Mouse (Mus musculus): ENCODE measurements around the gene 1700010B08Rik. TPM values are rescaled to one million over a fixed set of nuclear protein-coding genes. Genes with fewer than 3 reads are reported as not detected.

The 1700010B08Rik gene
- total RNA-seq, 1 experiment from 2014 or later, result not detected

DNA sequence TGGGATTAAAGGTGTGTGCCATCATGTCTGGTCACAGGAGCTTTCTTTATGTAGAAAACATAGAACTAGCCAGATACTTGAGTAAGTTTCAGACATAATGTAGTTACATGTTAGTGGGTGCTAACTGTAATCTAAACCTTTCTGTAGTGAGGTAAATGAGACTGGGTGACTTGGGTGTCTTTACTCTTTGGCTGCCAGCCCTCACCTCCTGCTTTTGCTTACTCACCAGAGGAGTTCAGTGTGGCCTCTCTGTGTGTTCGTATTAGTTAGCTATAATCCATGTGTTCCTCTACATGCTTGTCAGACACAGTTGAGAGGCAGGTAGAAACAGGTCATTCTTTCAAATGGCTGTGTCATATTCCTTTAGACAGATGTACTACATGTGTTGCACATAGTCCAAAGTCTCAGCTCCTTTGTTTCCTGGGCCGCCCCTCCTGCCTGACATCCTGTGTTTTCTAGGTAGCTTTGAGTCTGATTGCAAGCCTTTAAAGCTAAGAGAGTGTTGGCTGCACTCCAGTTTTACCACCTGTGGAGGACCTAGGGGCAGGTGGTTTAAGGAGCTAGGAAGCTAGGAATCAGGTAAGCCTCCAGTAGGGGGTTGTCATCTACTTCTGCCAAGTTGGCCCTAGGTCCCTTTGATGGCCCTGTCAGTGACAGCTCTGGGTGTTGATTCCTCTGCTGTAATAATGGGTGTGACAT is 29.9 kb downstream of the 1700010B08Rik start:
- ATAC-seq (replicated peaks in 1 of 2; ENCODE audit: insufficient read depth in 1 of 2, low FRiP score in 2 of 2, low TSS enrichment in 1 of 2, low read depth in 1 of 2, poor library complexity in 2 of 2, severe bottlenecking in 2 of 2), result no peak

DNA sequence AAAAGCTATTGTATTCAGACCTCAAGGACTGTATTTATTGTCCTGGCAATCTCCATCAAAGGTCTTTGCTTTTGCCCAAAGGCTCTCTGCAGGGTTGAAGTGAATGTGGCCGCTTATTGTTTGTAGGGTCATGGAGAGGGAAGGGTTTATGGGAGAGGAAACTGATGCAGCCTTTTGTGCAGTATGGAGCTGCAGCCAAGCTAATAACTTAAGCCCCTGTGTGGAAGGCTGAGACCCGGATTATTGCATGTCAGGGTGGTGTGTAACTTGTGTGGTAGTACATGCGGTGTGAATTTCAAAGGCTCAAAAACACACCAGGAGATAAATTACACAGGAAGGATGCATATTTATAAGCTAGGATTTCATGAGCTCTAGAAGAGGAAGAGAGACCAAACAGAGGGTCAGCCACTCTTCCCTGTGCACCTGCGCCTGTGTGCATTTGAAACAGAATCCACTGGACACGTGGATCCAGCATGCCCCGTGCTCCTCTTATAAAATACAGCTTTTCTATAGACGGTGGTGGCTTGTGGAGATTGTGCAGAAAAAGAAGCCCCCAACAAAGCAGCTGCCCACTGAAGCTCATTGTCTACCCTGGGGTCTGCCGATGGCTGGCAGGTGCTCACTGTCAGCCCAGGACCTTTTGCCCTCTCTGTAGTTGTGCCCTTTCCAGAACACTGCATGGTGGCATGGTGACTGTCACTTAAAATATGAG is 36.4 kb downstream of the 1700010B08Rik start:
- no peak for ATAC-seq (replicated peaks in 1 of 2; ENCODE audit: insufficient read depth in 1 of 2, low FRiP score in 2 of 2, low TSS enrichment in 1 of 2, low read depth in 1 of 2, poor library complexity in 2 of 2, severe bottlenecking in 2 of 2)

DNA sequence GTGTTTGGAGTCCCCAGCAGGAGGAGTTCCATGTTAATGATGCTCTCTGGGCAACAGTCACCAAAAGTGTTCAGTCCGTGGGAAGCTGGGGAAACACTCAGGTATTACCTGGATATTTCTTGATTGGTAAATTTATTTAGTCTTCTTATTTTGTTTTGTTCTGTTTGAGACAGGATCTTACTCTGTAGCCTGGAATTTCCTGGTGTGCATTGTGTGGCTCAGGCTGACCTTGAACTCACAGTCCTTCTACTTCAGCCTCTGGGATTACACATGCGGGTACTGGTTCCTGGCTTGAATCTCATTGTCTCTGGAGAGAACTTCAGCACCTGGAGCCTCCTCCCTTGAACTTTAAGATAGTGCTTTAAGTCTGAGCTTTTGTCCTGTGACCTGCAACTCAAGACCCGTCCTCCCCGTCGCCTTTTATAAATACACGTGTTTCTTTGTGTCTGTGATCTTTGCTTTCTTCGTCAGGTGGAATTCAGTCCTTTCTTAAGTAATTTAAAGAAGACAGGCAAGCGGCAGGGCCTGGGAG is 38.5 kb downstream of the 1700010B08Rik start:
- no peak for ATAC-seq (replicated peaks in 1 of 2; ENCODE audit: insufficient read depth in 1 of 2, low FRiP score in 2 of 2, low TSS enrichment in 1 of 2, low read depth in 1 of 2, poor library complexity in 2 of 2, severe bottlenecking in 2 of 2)

DNA sequence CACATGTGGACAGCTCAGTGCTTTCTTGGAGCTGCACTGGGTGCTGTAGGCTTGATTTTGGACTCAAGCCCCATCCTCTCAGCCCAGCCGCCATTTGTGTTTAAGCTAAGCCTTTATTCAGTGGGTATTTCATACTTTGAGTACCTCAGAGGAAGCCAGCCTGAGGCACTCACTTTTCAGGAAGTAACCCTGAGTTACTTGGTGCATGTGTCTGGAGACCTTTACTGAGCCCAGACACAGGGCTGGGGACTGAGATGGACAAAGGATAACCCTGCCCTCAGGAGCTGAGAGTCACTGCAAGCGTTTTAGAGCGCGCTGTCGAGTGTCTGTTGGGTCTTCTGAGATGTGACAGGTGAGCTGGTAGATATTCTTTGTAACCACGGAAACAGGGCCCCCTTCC is 41.4 kb downstream of the 1700010B08Rik start:
- no peak for ATAC-seq (replicated peaks in 1 of 2; ENCODE audit: insufficient read depth in 1 of 2, low FRiP score in 2 of 2, low TSS enrichment in 1 of 2, low read depth in 1 of 2, poor library complexity in 2 of 2, severe bottlenecking in 2 of 2)

DNA sequence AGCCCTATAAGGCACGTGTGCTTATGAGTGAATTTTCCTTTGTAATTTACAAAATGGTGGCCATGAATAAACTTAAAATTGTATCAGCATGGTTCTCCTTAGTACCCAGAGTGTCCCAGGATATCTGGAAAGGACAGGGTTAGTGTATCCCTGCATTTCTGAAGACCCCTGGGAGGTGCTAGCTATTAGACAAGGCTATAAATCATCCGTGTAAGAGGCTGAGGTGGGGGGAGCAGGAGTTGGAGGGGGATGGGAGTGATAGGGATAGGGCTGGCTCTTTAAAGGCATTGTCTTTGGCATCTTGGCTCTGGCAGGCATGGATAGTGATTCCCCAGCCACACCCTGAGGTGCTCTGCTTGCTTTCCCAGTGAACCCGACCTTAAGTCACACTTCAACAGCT is 45.4 kb downstream of the 1700010B08Rik start:
- no peak for ATAC-seq (replicated peaks in 1 of 2; ENCODE audit: insufficient read depth in 1 of 2, low FRiP score in 2 of 2, low TSS enrichment in 1 of 2, low read depth in 1 of 2, poor library complexity in 2 of 2, severe bottlenecking in 2 of 2)

DNA sequence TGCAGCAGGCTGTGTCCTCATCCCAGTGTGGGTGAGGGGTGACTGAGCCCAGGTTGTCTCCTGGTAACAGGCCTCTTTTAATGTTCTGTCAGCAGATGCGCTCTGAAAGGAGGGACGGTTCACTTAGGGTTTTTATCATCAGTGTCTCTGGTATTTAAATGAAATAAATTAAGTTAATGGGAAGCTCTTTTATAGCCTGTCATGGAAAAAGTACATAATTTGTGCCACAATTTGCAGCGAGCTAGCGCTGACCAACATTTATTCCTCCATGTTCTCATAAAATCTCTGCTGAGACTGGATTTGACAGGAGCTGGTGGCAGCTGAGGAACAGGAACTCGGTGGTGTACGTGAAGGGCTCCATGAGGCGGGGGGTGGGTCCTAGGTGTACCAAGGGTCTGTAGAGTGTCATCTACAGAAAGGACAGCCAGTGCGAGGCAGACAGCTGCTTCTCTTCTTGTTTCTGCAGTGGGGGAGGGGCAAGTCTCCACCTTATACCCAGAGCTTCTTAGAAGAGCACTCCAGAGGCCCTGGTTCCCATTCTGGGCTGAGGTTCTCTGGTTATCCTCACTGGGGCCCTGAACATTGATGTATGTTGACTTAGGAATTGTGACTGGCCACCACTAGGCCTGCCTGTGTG is 48.9 kb downstream of the 1700010B08Rik start:
- no peak for ATAC-seq (replicated peaks in 1 of 2; ENCODE audit: insufficient read depth in 1 of 2, low FRiP score in 2 of 2, low TSS enrichment in 1 of 2, low read depth in 1 of 2, poor library complexity in 2 of 2, severe bottlenecking in 2 of 2)

DNA sequence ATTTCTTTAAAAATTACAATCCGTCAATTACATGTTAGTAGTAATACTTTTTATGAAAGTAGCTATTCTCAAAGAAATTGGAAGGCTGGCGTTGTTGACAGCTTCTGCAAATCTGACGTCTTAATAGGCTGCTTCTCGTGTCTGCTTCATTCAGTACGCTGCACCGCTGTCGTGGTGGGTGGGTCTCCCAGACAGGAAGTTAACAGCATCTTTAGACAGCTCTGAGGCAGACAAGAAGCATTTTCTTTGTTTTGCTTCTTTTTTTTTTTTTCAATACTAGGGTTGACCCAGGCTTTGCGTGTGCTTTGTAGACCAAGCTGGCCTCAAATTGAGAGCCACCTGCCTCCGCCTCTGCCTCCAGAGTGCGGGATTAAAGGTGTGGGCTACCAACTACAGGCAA is 50.0 kb downstream of the 1700010B08Rik start:
- no peak for ATAC-seq (replicated peaks in 1 of 2; ENCODE audit: insufficient read depth in 1 of 2, low FRiP score in 2 of 2, low TSS enrichment in 1 of 2, low read depth in 1 of 2, poor library complexity in 2 of 2, severe bottlenecking in 2 of 2)

DNA sequence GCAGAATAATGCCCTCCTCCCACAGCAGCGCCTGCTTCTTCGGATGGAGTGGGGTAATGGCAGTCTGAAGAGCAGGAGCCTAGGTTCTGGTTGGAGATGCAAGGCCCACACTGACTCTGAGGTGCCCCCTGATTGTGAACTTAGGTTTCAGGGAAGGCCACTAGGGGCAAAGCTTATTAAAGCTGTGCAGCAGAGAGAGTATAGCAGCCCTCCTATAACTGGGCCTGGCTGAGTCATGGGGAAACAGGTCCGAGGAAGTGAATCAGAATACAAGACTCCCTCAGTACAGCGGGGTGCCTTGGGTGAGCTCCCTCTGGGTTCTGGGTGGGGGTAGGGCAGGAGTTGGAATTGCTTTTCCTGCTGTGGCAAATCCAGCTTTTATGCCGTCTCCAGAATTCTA is 51.4 kb downstream of the 1700010B08Rik start:
- no peak for ATAC-seq (replicated peaks in 1 of 2; ENCODE audit: insufficient read depth in 1 of 2, low FRiP score in 2 of 2, low TSS enrichment in 1 of 2, low read depth in 1 of 2, poor library complexity in 2 of 2, severe bottlenecking in 2 of 2)

Other genes starting within 250 kb of the 1700010B08Rik start
- gene 1700021F07Rik, start 196.8 kb upstream of the 1700010B08Rik start, total RNA-seq (2017), result not detected in 2 replicates
- gene Ankrd60, start 141.1 kb upstream of the 1700010B08Rik start, total RNA-seq (2017), result not detected in 2 replicates
- 7.9 and 9.6 TPM in 2 replicates for gene Rab22a, start 59.7 kb upstream of the 1700010B08Rik start, total RNA-seq (2017)
- 56.4 and 61.6 TPM in 2 replicates for gene Vapb, start 18.1 kb downstream of the 1700010B08Rik start, total RNA-seq (2017)